Mouse (Mus musculus): ENCODE measurements around the gene Nsf.

- no peak for TF ChIP-seq POLR2A (IDR thresholded peaks at IDR 0.05; ENCODE audit: control insufficient read depth, low read depth, low read length)
- TF ChIP-seq CTCF (IDR thresholded peaks at IDR 0.05; ENCODE audit: control insufficient read depth, insufficient read depth, insufficient replicate concordance, low read depth, low read length): no peak
Observed at GRCm38 (mm10) chr11:103909809-103910208, 44.0 kb downstream of the Nsf start.

Data from testis, adult 2 months (tissue).